Mouse (Mus musculus) forebrain, embryonic 14.5 days (tissue): ENCODE data around the gene Cmtm1. TPM values are rescaled to one million over a fixed set of nuclear protein-coding genes. Genes with fewer than 3 reads are reported as not detected.

Source experiments
- ATAC-seq: fragments of 200-750 bp; cut with Nextera tagmentation; 2 replicates; pipeline ENCODE4 v1.8.0; 2017; ENCODE audit warnings: mild to moderate bottlenecking, moderate library complexity
- DNase-seq: peaks from one replicate; pipeline ENCODE4 v3.0.0-alpha.2; 2015; ENCODE audit warnings: low spot score
- H3K27ac ChIP-seq: fragments of 300-500 bp; sonication (generic); 2 replicates; pipeline ENCODE4 v1.5.1; 2014; ENCODE audit warnings: low read depth, mild to moderate bottlenecking, control low read depth, low read length, moderate library complexity
- H3K27me3 ChIP-seq: fragments of 300-500 bp; sonication (generic); replicated peaks from 2 replicates; pipeline ENCODE4 v1.6.1; 2014; ENCODE audit warnings: low read length, control low read depth, mixed read lengths; ENCODE audit not compliant: control insufficient read depth, insufficient read depth
- H3K36me3 ChIP-seq: fragments of 300-500 bp; sonication (generic); 2 replicates; pipeline ENCODE4 v1.6.1; 2014; ENCODE audit warnings: low read length, control low read depth; ENCODE audit not compliant: control insufficient read depth, insufficient read depth
- H3K4me1 ChIP-seq: fragments of 300-500 bp; sonication (generic); 2 replicates; pipeline ENCODE4 v1.6.1; 2014; ENCODE audit warnings: antibody characterized with exemption, low read length, control low read depth; ENCODE audit not compliant: control insufficient read depth, insufficient read depth
- H3K4me2 ChIP-seq: fragments of 300-500 bp; sonication (generic); 2 replicates; pipeline ENCODE4 v1.6.1; 2014; ENCODE audit warnings: mild to moderate bottlenecking, control low read depth, low read length
- H3K4me3 ChIP-seq: fragments of 300-500 bp; sonication (generic); 2 replicates; pipeline ENCODE4 v1.5.1; 2014; ENCODE audit warnings: low read depth, low read length, control low read depth
- H3K9ac ChIP-seq: fragments of 300-500 bp; sonication (generic); 2 replicates; pipeline ENCODE4 v1.6.1; 2014; ENCODE audit warnings: mild to moderate bottlenecking, low read length, control low read depth, moderate library complexity
- H3K9me3 ChIP-seq: fragments of 300-500 bp; sonication (generic); replicated peaks from 2 replicates; pipeline ENCODE4 v1.6.1; 2016; ENCODE audit warnings: low read length, control low read depth, mixed read lengths; ENCODE audit not compliant: control insufficient read depth
- WGBS: fragments of 180-500 bp; shearing (Covaris S2); extraction: QIAGEN DNeasy Blood & Tissue Kit; methylation state at CpG from one replicate; pipeline ENCODE4 v1.1.7; 2014; 5-methylcytosine and 5-hydroxymethylcytosine counted together
- polyA plus RNA-seq: library from polyadenylated mRNA; unstranded; fragments of >200 nt; fragmentation: Nextera tagmentation; extraction: Ambion mirVana; gene quantifications from 2 replicates; pipeline ENCODE4 v1.2.1, GENCODE M21; 2014

Cmtm1 gene
- polyA plus RNA-seq, 1 experiment from 2014 or later, result not detected

DNA sequence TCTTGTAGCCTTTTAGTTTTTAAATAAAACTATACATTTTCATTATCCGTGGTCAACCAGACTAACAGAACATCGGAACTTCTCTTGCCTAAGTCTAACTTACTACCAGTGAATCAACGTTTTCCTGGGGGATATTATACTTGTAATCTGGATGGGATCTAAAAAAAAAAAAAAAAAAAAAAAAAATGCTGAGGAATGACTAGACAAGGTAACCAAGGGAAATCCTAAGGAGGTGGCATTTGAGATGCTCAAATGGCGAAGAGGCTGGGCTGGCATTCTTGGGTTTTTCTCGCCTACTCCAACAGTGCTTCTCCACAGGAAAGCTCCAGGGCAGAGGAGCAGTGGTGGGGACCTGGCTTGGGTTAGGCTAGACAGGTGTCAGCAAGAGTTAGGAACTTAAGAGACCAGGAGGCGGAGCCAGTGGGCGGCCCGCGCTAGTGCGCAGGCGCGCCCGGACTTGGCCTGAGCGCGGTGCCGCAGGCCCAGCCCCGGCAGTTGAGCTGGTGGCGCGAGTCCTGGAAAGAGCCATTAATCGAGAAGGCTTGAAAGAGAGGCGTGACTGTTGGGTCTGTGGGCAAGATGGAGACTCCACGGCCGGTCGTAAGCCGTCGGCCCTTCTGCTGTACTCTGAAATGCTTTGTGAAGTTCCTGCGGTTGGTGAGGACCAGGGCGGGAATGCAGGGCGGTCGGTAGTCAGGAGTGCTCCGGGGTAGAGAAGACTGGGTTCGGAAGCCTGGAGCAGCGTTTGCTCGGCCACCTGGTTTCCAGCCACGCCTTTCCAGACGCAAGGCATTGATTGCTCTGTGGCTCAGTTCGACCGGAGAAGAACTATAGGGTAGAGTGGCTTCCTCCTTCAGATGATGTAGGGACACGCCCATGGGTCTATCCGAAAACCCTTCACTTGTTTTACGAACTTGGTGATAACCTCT is 59.2 kb downstream of the Cmtm1 start, which contains the start of gene Cklf:
TSS of gene Cklf (plus strand) at position 423 of the 929 bp plus-strand sequence.
- Histone ChIP-seq H3K36me3 (no peaks in the 10 kb centered on the region), H3K4me3 (peak within 1 kb of the TSS; percentile 62), H3K4me2 (peak within 1 kb of the TSS; percentile 78), H3K4me1 (peaks cover 11% of the 10 kb centered on the region), H3K27ac (peak within 1 kb of the TSS; percentile 55; the same call in 1 of the 2 replicates), H3K9me3 (no peaks in the 10 kb centered on the region), H3K9ac (peak within 1 kb of the TSS; percentile 71), H3K27me3 (no peaks in the 10 kb centered on the region)
- WGBS, result 4% methylated on average over 41 of the region's 41 CpGs
- ATAC-seq, result peak; percentile 85
- peak; percentile 93 for DNase-seq

DNA sequence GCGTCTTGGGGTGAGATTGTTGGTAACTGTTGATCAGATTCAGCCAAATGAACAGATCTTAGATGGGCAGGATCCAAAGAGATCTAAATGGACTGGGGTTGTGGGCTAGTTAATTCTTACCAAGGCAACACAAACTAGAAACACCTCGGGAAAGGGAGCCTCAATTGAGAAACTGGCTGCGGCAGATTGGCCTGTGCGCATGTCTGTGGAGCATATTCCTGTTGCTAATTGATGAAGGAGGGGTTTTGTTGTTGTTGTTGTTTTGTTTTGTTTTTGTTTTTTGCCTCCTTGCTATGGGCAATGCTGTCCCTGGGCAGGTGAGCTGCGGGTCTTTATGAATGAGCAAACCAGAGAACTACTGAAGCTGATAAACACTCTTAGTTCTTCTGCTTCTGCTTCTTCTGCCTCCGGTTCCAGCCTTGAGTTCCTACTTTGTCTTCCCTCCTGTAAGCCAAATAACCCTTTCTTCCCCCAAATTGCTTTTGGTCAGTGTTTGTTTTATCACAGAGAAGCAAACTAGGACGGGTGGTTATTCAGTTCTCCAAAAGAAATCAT is 60.4 kb downstream of the Cmtm1 start:
- Histone ChIP-seq H3K27me3 (no peaks in the 10 kb centered on the region), H3K27ac (no peak overlapping the region), H3K4me1 (peaks cover 11% of the 10 kb centered on the region), H3K36me3 (peaks cover 5% of the 10 kb centered on the region), H3K4me2 (no peak overlapping the region), H3K4me3 (no peak overlapping the region), H3K9ac (no peak overlapping the region), H3K9me3 (no peaks in the 10 kb centered on the region)
- ATAC-seq (no peak), DNase-seq (no peak)
- 88% methylated on average over 7 of the region's 7 CpGs for WGBS

DNA sequence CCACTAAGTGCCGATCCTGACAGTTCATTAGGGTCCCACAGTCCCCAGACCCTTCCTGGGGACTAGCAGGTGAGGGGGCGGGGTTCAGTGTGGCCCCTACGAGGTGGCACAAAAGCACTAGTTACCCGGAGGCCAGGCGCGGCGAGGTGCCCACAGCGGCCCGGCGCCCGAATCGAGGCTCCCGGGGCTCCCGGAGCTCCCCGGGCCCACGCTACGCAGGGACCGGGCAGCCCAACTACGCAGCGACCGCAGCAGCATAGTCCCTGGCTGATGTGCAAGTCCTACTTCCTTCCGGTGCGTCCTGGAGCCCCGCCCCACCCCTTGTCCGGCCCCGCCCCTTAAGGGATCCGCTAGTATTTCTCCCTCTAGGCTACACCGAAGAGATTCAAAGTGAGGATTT is 61.7 kb downstream of the Cmtm1 start, which contains the start of gene Tk2:
TSS of gene Tk2 (minus strand) at position 283 of the 400 bp plus-strand sequence.
- Histone ChIP-seq H3K27ac (no peak within 1 kb of the TSS; the same call in 1 of the 2 replicates), H3K27me3 (no peaks in the 10 kb centered on the region), H3K4me3 (peak within 1 kb of the TSS; percentile 84), H3K36me3 (peaks cover 10% of the 10 kb centered on the region), H3K9ac (peak within 1 kb of the TSS; percentile 86), H3K9me3 (no peaks in the 10 kb centered on the region), H3K4me2 (peak within 1 kb of the TSS; percentile 86), H3K4me1 (peaks cover 11% of the 10 kb centered on the region)
- DNase-seq (peak; percentile 87), ATAC-seq (peak; percentile 92)
- under 1% methylated on average over 28 of the region's 28 CpGs for WGBS

DNA sequence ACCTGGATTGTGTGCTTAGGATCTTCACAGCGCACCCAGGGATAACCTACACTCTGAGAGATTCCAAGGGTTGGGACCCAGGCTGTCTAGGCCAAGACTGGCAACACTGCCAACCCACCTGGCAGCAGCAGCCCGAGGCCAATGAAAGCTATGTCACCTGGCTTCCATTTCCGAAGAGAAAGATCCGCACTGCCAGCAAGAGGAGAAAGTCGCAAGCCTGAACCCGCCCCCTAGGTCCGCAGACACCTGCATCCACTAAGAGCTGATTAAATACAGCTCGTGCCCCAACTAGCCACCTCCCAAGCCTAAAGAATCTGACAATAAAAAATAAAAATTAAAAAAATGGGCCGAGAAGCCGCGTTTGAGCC is 62.1 kb downstream of the Cmtm1 start:
- DNase-seq (no peak), ATAC-seq (no peak; the same call in none of the 2 replicates)
- H3K36me3 ChIP-seq, result peaks cover 14% of the 10 kb centered on the region
- H3K4me2 ChIP-seq, result peak overlapping the region; percentile 86
- H3K9ac ChIP-seq, result peak overlapping the region; percentile 86
- H3K4me3 ChIP-seq, result peak overlapping the region; percentile 84
- no peaks in the 10 kb centered on the region for H3K9me3 ChIP-seq
- H3K4me1 ChIP-seq, result peaks cover 11% of the 10 kb centered on the region
- H3K27ac ChIP-seq, result no peak overlapping the region
- H3K27me3 ChIP-seq, result no peaks in the 10 kb centered on the region
- 5% methylated on average over 11 of the region's 11 CpGs for WGBS

DNA sequence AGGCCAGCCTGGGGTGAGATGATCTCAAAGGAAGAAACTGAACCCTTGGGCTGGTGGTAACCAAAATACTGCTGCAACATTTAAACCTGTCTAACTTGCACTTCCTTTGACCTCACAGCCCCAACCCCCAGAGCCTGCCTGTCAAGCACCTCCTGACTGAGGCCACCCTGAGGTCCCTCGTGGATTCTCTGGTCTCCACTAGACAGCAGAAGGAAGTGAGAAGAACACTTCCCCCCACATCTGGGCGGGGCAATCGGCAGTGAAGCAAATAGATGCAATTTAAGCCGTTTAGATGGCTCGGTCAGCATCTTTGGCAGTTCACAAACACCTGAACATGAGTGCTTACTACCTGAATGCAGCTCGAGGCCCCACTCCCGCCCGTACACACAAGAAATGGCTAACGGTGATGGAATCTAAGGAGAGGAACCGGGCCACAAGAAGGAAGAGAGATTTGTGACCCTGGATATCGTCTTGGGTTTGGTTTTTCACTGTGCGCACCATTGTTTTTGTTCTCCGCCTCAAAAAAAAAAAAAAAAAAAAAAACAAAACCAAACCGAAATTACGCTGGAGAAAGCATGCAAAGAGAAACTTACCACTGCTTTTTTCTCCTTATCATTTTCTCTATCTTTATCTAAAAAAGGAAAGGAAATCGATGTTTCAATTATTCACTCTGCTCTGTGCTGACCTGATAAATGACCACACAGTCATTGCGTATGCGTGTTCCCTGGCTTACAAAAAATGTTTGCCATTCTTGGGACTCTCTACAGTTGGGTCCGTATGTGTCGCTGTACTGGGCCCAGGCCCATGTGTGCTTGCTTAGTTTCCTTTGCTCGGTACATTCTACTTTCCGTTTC is 62.7 kb downstream of the Cmtm1 start:
- Histone ChIP-seq H3K9ac (peak overlapping the region; percentile 86), H3K9me3 (no peaks in the 10 kb centered on the region), H3K36me3 (peaks cover 20% of the 10 kb centered on the region), H3K27me3 (no peaks in the 10 kb centered on the region), H3K4me3 (peak overlapping the region; percentile 84), H3K4me1 (peaks cover 11% of the 10 kb centered on the region), H3K27ac (no peak overlapping the region), H3K4me2 (peak overlapping the region; percentile 86)
- no peak for ATAC-seq
- whole genome bisulfite sequencing, result 76% methylated on average over 22 of the region's 22 CpGs
- no peak for DNase-seq

DNA sequence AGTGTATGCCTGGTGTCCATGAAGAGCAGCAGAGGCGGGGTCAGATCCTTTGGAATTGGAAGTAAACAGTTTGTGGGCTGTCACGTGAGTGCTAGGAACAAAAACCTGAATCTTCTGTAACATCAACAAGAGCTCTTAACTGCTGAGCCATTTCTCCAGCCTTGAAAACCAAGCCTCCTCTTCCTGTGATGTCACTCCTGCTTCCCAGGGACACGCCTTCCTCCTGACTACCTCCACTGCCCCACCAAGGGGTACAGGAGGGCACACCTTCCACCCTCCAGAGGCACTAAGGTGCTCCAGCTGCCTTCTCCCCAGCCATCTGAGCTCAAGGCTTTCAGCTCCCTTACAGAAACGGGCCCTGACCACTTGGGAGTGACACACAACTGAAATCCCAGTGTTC is 63.3 kb downstream of the Cmtm1 start:
- 94% methylated on average over 4 of the region's 4 CpGs for WGBS
- H3K4me2 ChIP-seq, result no peak overlapping the region
- no peaks in the 10 kb centered on the region for H3K27me3 ChIP-seq
- no peak overlapping the region for H3K27ac ChIP-seq
- peaks cover 9% of the 10 kb centered on the region for H3K4me1 ChIP-seq
- H3K9ac ChIP-seq, result no peak overlapping the region
- peaks cover 27% of the 10 kb centered on the region for H3K36me3 ChIP-seq
- no peaks in the 10 kb centered on the region for H3K9me3 ChIP-seq
- H3K4me3 ChIP-seq, result no peak overlapping the region
- DNase-seq (no peak), ATAC-seq (no peak)

Other genes starting within 250 kb of the Cmtm1 start
- 13.6 and 13.7 TPM in 2 replicates for gene Cdh5, start 208.5 kb downstream of the Cmtm1 start, polyA plus RNA-seq
- 1.8 and 2.3 TPM in 2 replicates for gene Bean1, start 139.7 kb downstream of the Cmtm1 start, polyA plus RNA-seq
- gene Tk2, start 61.6 kb downstream of the Cmtm1 start, polyA plus RNA-seq, result 47.0 and 47.1 TPM in 2 replicates
- 22.2 and 26.8 TPM in 2 replicates for gene Cklf, start 59.3 kb downstream of the Cmtm1 start, polyA plus RNA-seq
- gene Cmtm2a, start 17.0 kb downstream of the Cmtm1 start, polyA plus RNA-seq, result not detected in 2 replicates
- not detected in 2 replicates for gene Gm45711, start 64 bp downstream of the Cmtm1 start, polyA plus RNA-seq
- gene Gm11020, start 11.4 kb upstream of the Cmtm1 start, polyA plus RNA-seq, result not detected in 2 replicates
- gene Cmtm2b, start 12.1 kb upstream of the Cmtm1 start, polyA plus RNA-seq, result not detected in 2 replicates
- gene Cmtm3, start 29.3 kb upstream of the Cmtm1 start, polyA plus RNA-seq, result 37.5 and 38.8 TPM in 2 replicates
- gene Cmtm4, start 85.7 kb upstream of the Cmtm1 start, polyA plus RNA-seq, result 3.5 and 3.7 TPM in 2 replicates
- gene Dync1li2, start 132.9 kb upstream of the Cmtm1 start, polyA plus RNA-seq, result 61.1 and 74.0 TPM in 2 replicates
- 0.12 and 0.15 TPM in 2 replicates for gene Terb1, start 199.8 kb upstream of the Cmtm1 start, polyA plus RNA-seq
- 130 and 135 TPM in 2 replicates for gene Nae1, start 224.5 kb upstream of the Cmtm1 start, polyA plus RNA-seq
- 1.1 and 1.2 TPM in 2 replicates for gene Car7, start 224.5 kb upstream of the Cmtm1 start, polyA plus RNA-seq